Mouse (Mus musculus) testis, adult 2 months (tissue): ENCODE results near the gene Olfr1438-ps1. TPM values are rescaled to one million over a fixed set of nuclear protein-coding genes. Genes with fewer than 3 reads are reported as not detected.
"Not testable (repeated sequence)": the region's sequence is repeated elsewhere in the genome, so short reads cannot be mapped to it uniquely, and the experiment has no call there.

Source experiments
- H3K27ac ChIP-seq: fragments of 200-500 bp; 2 replicates; pipeline ENCODE4 v1.5.1; 2012; ENCODE audit warnings: low read depth, low read length; ENCODE audit not compliant: control insufficient read depth, insufficient read depth
- H3K27me3 ChIP-seq: fragments of 200-500 bp; 2 replicates; pipeline ENCODE4 v1.6.1; 2012; ENCODE audit warnings: mild to moderate bottlenecking, low read length, moderate library complexity; ENCODE audit not compliant: control insufficient read depth, insufficient read depth
- H3K36me3 ChIP-seq: fragments of 200-500 bp; 2 replicates; pipeline ENCODE4 v1.6.1; 2012; ENCODE audit warnings: mild to moderate bottlenecking, low read length; ENCODE audit not compliant: control insufficient read depth, insufficient read depth
- H3K4me1 ChIP-seq: fragments of 200-500 bp; 2 replicates; pipeline ENCODE4 v1.6.1; 2012; ENCODE audit warnings: low read length; ENCODE audit not compliant: control insufficient read depth, insufficient read depth
- H3K4me3 ChIP-seq: fragments of 200-500 bp; 2 replicates; pipeline ENCODE4 v1.5.1; 2012; ENCODE audit warnings: low read depth, mild to moderate bottlenecking, low read length, moderate library complexity, mixed read lengths; ENCODE audit not compliant: control insufficient read depth
- CTCF ChIP-seq: fragments of 200-500 bp; IDR thresholded peaks from 2 replicates; pipeline ENCODE4 v1.5.1; 2012; ENCODE audit warnings: low read depth, mild to moderate bottlenecking, inconsistent platforms, low read length, moderate library complexity; ENCODE audit not compliant: control insufficient read depth, insufficient read depth, insufficient replicate concordance
- POLR2A ChIP-seq: fragments of 200-500 bp; IDR thresholded peaks from 2 replicates; pipeline ENCODE4 v1.6.1; 2012; ENCODE audit warnings: low read depth, mild to moderate bottlenecking, inconsistent platforms, low read length, moderate library complexity; ENCODE audit not compliant: control insufficient read depth
- polyA plus RNA-seq: library from polyadenylated mRNA; depleted of rRNA; stranded (reverse); fragments of >200 nt; gene quantifications from 2 replicates; pipeline ENCODE4 v1.2.3, GENCODE M21; 2012; rRNA removed

Gene Olfr1438-ps1
- polyA plus RNA-seq: not detected in 2 replicates

DNA sequence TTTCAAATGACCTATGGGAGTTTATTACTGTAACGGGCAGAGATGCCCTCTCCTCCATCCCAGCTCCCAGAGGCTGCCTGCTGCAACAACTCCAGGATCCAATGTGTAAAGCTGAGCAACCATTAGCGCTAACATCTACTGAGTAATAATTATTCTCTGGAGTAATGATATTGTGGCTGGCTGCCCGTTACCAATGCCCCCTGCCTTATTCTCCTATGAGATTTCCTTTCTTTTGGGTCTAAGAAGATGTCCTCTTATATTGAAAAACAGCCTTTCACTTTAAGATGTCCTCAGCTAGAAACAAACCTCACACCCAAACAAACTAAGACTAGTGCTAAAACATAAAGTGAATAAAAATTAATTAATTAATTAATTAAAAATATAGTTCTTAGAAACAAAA, at the start of gene Olfr1438-ps1:
Olfr1438-ps1 (minus strand) TSS at position 101 of the 400 bp plus-strand sequence.
- H3K27ac ChIP-seq: no peak within 1 kb of the TSS
- TF ChIP-seq POLR2A: no peak
- no peak for TF ChIP-seq CTCF
- H3K4me1 ChIP-seq: no peaks in the 10 kb centered on the region
- H3K36me3 ChIP-seq: no peaks in the 10 kb centered on the region
- no peaks in the 10 kb centered on the region for H3K27me3 ChIP-seq
- H3K4me3 ChIP-seq: no peak within 1 kb of the TSS

GRCm38 (mm10) chr19:12374465-12375025, 38.8 kb upstream of the Olfr1438-ps1 start:
- no peak overlapping the region for H3K4me3 ChIP-seq
- H3K36me3 ChIP-seq: no peaks in the 10 kb centered on the region
- H3K4me1 ChIP-seq: no peaks in the 10 kb centered on the region
- no peak overlapping the region for H3K27ac ChIP-seq
- no peaks in the 10 kb centered on the region for H3K27me3 ChIP-seq
- no peak for TF ChIP-seq POLR2A

DNA sequence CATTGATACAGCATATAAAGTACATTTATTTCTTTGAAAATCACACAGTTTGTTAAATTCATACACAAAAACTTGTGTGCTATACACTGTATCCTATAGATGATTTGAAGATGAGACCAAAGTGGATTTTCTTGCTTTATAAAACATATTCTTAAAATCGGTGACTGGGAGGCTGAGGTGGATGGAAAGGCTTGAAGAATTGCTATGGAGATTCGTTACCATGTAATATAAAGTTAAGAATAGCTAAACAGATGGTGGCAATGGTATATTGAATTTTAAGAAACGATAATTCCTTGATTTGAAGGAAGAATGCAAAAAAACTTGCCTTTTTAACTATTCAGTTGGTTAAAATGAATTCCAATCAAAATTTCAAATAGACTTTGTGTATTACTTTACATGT, 37.3 kb upstream of the Olfr1438-ps1 start:
- Histone ChIP-seq H3K27me3 (no peaks in the 10 kb centered on the region), H3K4me3 (no peak overlapping the region), H3K36me3 (no peaks in the 10 kb centered on the region), H3K27ac (no peak overlapping the region), H3K4me1 (no peaks in the 10 kb centered on the region)
- TF ChIP-seq CTCF (no peak), POLR2A (no peak)

DNA sequence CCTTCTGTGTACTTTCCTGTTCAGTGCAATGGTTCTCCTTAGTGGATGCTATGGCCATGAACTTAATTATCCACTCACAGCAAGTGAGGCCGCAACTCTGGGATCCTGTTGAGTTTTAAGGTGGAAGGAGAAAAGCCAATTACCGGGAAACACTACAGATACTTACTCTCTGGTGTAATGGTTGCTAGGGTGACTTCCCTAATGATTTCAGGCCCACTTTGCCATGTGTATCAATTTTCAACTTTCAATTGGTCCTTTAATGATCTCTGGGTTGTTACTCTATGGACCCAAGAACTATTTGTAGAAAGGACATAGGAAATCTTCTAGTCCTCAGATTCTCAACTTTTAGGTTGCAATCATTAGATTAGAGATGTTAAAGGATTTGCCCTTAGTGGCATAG, 10.7 kb downstream of the Olfr1438-ps1 start, which contains the start of gene Olfr1437:
Olfr1437 (minus strand) TSS at position 101 of the 400 bp plus-strand sequence.
- H3K4me3 ChIP-seq: no peak within 1 kb of the TSS
- TF ChIP-seq CTCF (no peak), POLR2A (no peak)
- no peaks in the 10 kb centered on the region for H3K27me3 ChIP-seq
- H3K27ac ChIP-seq: no peak within 1 kb of the TSS
- H3K4me1 ChIP-seq: no peaks in the 10 kb centered on the region
- H3K36me3 ChIP-seq: no peaks in the 10 kb centered on the region

DNA sequence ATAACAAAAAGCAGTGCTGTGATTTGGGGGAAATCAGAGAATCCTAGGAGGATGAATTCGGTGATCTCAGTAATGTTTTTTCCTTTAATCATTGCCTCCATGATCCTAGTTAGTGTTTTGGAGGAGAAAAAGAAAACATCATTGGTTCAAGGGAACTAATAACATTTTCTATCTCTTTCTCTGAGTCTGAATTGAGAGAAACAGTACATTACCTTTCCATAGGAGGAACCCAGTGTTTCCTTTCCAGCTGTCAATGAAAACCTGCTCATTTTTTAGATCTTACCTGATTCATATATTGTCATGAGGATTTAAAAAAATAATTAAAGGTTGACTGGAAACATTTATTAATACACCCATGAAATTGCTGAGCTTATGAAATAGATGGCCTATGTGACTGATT, 36.7 kb downstream of the Olfr1438-ps1 start, which contains the start of gene Olfr1436:
Olfr1436 (minus strand) TSS at position 101 of the 400 bp plus-strand sequence.
- not testable (repeated sequence) for H3K4me1 ChIP-seq, H3K36me3 ChIP-seq, H3K27ac ChIP-seq, H3K4me3 ChIP-seq, H3K27me3 ChIP-seq

DNA sequence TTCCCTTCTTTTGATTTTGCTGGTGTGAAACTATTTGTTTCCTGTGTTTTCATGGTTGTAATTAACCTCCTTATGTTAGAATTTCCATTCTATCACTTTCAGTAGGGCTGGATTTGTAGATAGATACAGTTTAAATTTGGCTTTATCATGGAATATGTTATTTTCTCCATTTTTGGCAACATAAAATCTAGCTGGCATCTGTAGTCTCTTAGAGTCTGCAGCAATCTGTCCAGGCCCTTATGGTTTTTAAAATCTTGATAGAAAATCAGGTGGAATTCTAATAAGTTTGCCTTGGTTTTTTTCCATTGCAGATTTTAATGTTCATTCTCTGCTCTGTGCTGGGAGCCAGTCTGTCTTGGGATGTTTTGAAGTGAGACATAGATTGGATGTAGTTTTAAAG, 42.7 kb downstream of the Olfr1438-ps1 start:
- no peaks in the 10 kb centered on the region for H3K4me1 ChIP-seq
- no peaks in the 10 kb centered on the region for H3K27me3 ChIP-seq
- H3K27ac ChIP-seq: no peak overlapping the region
- no peaks in the 10 kb centered on the region for H3K36me3 ChIP-seq
- TF ChIP-seq CTCF (no peak), POLR2A (no peak)
- H3K4me3 ChIP-seq: no peak overlapping the region

DNA sequence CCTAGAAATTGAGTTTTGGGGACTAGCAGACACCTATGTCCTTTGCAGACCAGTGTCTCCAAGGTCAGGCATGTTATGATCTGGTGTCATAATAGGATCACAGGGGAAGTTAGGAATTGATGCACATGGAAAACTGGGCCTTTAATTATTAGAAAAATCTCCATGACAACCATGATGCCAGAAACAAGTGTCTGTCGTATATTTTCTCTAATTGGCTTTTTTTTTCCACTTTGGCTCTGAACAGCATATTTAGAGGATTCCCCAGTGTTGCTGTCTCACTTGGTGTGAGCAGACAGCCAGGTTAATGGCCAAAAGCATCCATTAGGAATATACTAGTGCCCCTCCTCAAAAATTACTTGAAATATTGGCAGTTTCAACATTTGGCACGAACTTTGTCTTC, 56.2 kb downstream of the Olfr1438-ps1 start, which contains the start of gene Olfr1434:
Olfr1434 (plus strand) TSS at position 301 of the 400 bp plus-strand sequence.
- no peak for TF ChIP-seq POLR2A
- no peak for TF ChIP-seq CTCF
- Histone ChIP-seq H3K36me3 (no peaks in the 10 kb centered on the region), H3K27ac (no peak within 1 kb of the TSS), H3K4me3 (no peak within 1 kb of the TSS), H3K27me3 (no peaks in the 10 kb centered on the region), H3K4me1 (no peaks in the 10 kb centered on the region)

Other genes starting within 250 kb of the Olfr1438-ps1 start
- not detected in 2 replicates for gene Olfr1426, start 243.9 kb downstream of the Olfr1438-ps1 start, polyA plus RNA-seq
- gene Olfr1427, start 232.6 kb downstream of the Olfr1438-ps1 start, polyA plus RNA-seq: not detected in 2 replicates
- gene Olfr1428, start 220.0 kb downstream of the Olfr1438-ps1 start, polyA plus RNA-seq: 0.09 TPM in 1 of 2 replicates, not detected in the other
- gene Olfr76, start 212.7 kb downstream of the Olfr1438-ps1 start, polyA plus RNA-seq: 0.10 and 0.16 TPM in 2 replicates
- gene Olfr1555-ps1, start 165.8 kb downstream of the Olfr1438-ps1 start, polyA plus RNA-seq: not detected in 2 replicates
- gene Olfr1431, start 135.3 kb downstream of the Olfr1438-ps1 start, polyA plus RNA-seq: not detected in 2 replicates
- 0.09 and 0.12 TPM in 2 replicates for gene Olfr1432, start 103.3 kb downstream of the Olfr1438-ps1 start, polyA plus RNA-seq
- gene Olfr262, start 94.3 kb downstream of the Olfr1438-ps1 start, polyA plus RNA-seq: 0.26 and 0.52 TPM in 2 replicates
- 0.10 TPM in 1 of 2 replicates, not detected in the other for gene Olfr235, start 74.9 kb downstream of the Olfr1438-ps1 start, polyA plus RNA-seq
- gene Olfr1434, start 56.1 kb downstream of the Olfr1438-ps1 start, polyA plus RNA-seq: not detected in 2 replicates
- gene Olfr1436, start 36.8 kb downstream of the Olfr1438-ps1 start, polyA plus RNA-seq: not detected in 2 replicates
- gene Olfr1437, start 10.8 kb downstream of the Olfr1438-ps1 start, polyA plus RNA-seq: not detected in 2 replicates
- not detected in 2 replicates for gene Olfr1440, start 51.4 kb upstream of the Olfr1438-ps1 start, polyA plus RNA-seq
- gene Olfr1441, start 81.5 kb upstream of the Olfr1438-ps1 start, polyA plus RNA-seq: not detected in 2 replicates
- 0.02 TPM in 2 replicates for gene Pfpl, start 92.0 kb upstream of the Olfr1438-ps1 start, polyA plus RNA-seq
- 2.8 and 3.3 TPM in 2 replicates for gene Mpeg1, start 124.9 kb upstream of the Olfr1438-ps1 start, polyA plus RNA-seq
- gene Dtx4, start 165.5 kb upstream of the Olfr1438-ps1 start, polyA plus RNA-seq: 5.7 and 6.0 TPM in 2 replicates
- gene Fam111a, start 209.8 kb upstream of the Olfr1438-ps1 start, polyA plus RNA-seq: 0.07 and 0.11 TPM in 2 replicates